ENCODE assay signal across 8 mouse cellular contexts in genomic region chr7:110615792-110616191, GRCm38 (mm10). TPM values are rescaled to one million over a fixed set of nuclear protein-coding genes. Genes with fewer than 3 reads are reported as not detected.
DNase-seq lines count a peak whose midpoint lies in the region; ATAC-seq and TF ChIP-seq lines count a peak whose summit lies in the region.

No protein-coding gene starts in this region.

- TF ChIP-seq EP300 in liver, postnatal 0 days (IDR thresholded peaks at IDR 0.05; ENCODE audit: low read depth): no peak

- H3K4me3 ChIP-seq in forebrain, embryonic 13.5 days: no peak overlapping the region
- peak overlapping the region; percentile 76; the same call in 1 of the 2 replicates for H3K4me3 ChIP-seq in liver, postnatal 0 days (ENCODE audit: low read depth, low read length)

- H3K9ac ChIP-seq in forebrain, embryonic 13.5 days: no peak overlapping the region
- peak overlapping the region; percentile 89; the same call in 1 of the 2 replicates for H3K9ac ChIP-seq in liver, postnatal 0 days (replicated peaks)

- H3K36me3 ChIP-seq in forebrain, embryonic 13.5 days (ENCODE audit: poor library complexity, severe bottlenecking): no peaks in the 10 kb centered on the region
- no peaks in the 10 kb centered on the region for H3K36me3 ChIP-seq in liver, postnatal 0 days (replicated peaks; ENCODE audit: insufficient read depth, low read length)

- no peak overlapping the region for H3K27ac ChIP-seq in forebrain, embryonic 13.5 days
- H3K27ac ChIP-seq in liver, postnatal 0 days (ENCODE audit: low read depth): peak overlapping the region; percentile 99

- H3K27me3 ChIP-seq in forebrain, embryonic 13.5 days: peaks cover 16% of the 10 kb centered on the region
- H3K27me3 ChIP-seq in liver, postnatal 0 days (ENCODE audit: insufficient read depth, low read length): peaks cover 17% of the 10 kb centered on the region

- 17% methylated on average over 11 of the region's 11 CpGs for WGBS in forebrain, embryonic 13.5 days
- WGBS in liver, postnatal 0 days (ENCODE audit: insufficient replicate concordance): 3% methylated on average over 11 of the region's 11 CpGs

- peak; percentile 13 for DNase-seq in MN1 (ENCODE audit: low spot score)
- peak; percentile 83 for DNase-seq in kidney, adult 11 months
- DNase-seq in liver, postnatal 0 days: peak; percentile 60
- no peak for DNase-seq in layer of hippocampus, postnatal 14 days (ENCODE audit: low spot score in 2 of 2)
- DNase-seq in left cerebral cortex, adult 11 months (ENCODE audit: low spot score): no peak
- DNase-seq in cerebellum, adult 18-20 months: no peak

- H3K9me3 ChIP-seq in forebrain, embryonic 13.5 days (replicated peaks): no peaks in the 10 kb centered on the region
- no peaks in the 10 kb centered on the region for H3K9me3 ChIP-seq in liver, postnatal 0 days (ENCODE audit: low read length)

- no peak for ATAC-seq in forebrain, embryonic 13.5 days
- peak; percentile 60 for ATAC-seq in liver, postnatal 0 days
- no peak for ATAC-seq in activated CD4-positive, CD25-positive, alpha-beta regulatory T cell, adult 4 months

- peak overlapping the region; percentile 79 for H3K4me2 ChIP-seq in forebrain, embryonic 13.5 days
- peak overlapping the region; percentile 85 for H3K4me2 ChIP-seq in liver, postnatal 0 days (ENCODE audit: low read depth, low read length)

- no peak for TF ChIP-seq CTCF in liver, postnatal 0 days (IDR thresholded peaks at IDR 0.05; ENCODE audit: low read depth)

- peaks cover 19% of the 10 kb centered on the region for H3K4me1 ChIP-seq in forebrain, embryonic 13.5 days
- peaks cover 20% of the 10 kb centered on the region for H3K4me1 ChIP-seq in liver, postnatal 0 days (ENCODE audit: insufficient read depth)

RNA-seq across cellular contexts. Expression of gene Sbf2, which starts 1.1 kb away (rescaled TPM):
- 51.8 and 54.9 TPM in 2 replicates for polyA plus RNA-seq in forebrain, embryonic 13.5 days (2015; fragmentation: Nextera tagmentation; extraction: Ambion mirVana)
- polyA plus RNA-seq in liver, postnatal 0 days (2015; fragmentation: Nextera tagmentation; extraction: Ambion mirVana): 5.6 and 5.9 TPM in 2 replicates
- polyA plus RNA-seq in activated CD4-positive, CD25-positive, alpha-beta regulatory T cell, adult 4 months (2017; shearing (Covaris generic)): 1 to 10 TPM in 1 of 2 experiments, under 1 TPM in 1; 0.84 to 2.3 TPM
- total RNA-seq in layer of hippocampus, postnatal 14 days (2021): 10 to 100 TPM; 76.7 to 81.4 TPM

RNA-seq across cellular contexts. Expression of gene Adm, which starts 11.7 kb away (rescaled TPM):
- polyA plus RNA-seq in forebrain, embryonic 13.5 days (2015; fragmentation: Nextera tagmentation; extraction: Ambion mirVana): 3.9 and 4.9 TPM in 2 replicates
- 3.4 and 3.7 TPM in 2 replicates for polyA plus RNA-seq in liver, postnatal 0 days (2015; fragmentation: Nextera tagmentation; extraction: Ambion mirVana)
- polyA plus RNA-seq in activated CD4-positive, CD25-positive, alpha-beta regulatory T cell, adult 4 months (2017; shearing (Covaris generic)): not detected
- 1 to 10 TPM; 1.5 to 2.4 TPM for total RNA-seq in layer of hippocampus, postnatal 14 days (2021)

Comparison
In these comparisons a context has a peak if more than half of its experiments do, and no peak if none do; other contexts are left out.
1. DNase-seq: peak in MN1 (single experiment), kidney, adult 11 months (single experiment) and liver, postnatal 0 days (single experiment); none in layer of hippocampus, postnatal 14 days (0 of 2), left cerebral cortex, adult 11 months (single experiment) and cerebellum, adult 18-20 months (0 of 2).